Mouse (Mus musculus) small intestine, adult 2 months (tissue): ENCODE results near the gene Gm17467. TPM values are rescaled to one million over a fixed set of nuclear protein-coding genes. Genes with fewer than 3 reads are reported as not detected.
"Not testable (repeated sequence)": the region's sequence is repeated elsewhere in the genome, so short reads cannot be mapped to it uniquely, and the experiment has no call there.

Experiments used
- H3K27ac ChIP-seq: fragments of 200-500 bp; 2 replicates; pipeline ENCODE4 v1.5.1; 2012; ENCODE audit warnings: low read depth, low read length, control low read depth, inconsistent platforms; ENCODE audit not compliant: insufficient read depth
- H3K27me3 ChIP-seq: fragments of 200-500 bp; 2 replicates; pipeline ENCODE4 v1.6.1; 2012; ENCODE audit warnings: mild to moderate bottlenecking, moderate library complexity, low read length, inconsistent platforms; ENCODE audit not compliant: control insufficient read depth, insufficient read depth
- H3K36me3 ChIP-seq: fragments of 200-500 bp; 2 replicates; pipeline ENCODE4 v1.6.1; 2012; ENCODE audit warnings: mild to moderate bottlenecking, low read length, control low read depth, inconsistent platforms; ENCODE audit not compliant: control insufficient read depth, insufficient read depth
- H3K4me1 ChIP-seq: fragments of 200-500 bp; 2 replicates; pipeline ENCODE4 v1.6.1; 2012; ENCODE audit warnings: low read length, inconsistent platforms, mixed read lengths; ENCODE audit not compliant: control insufficient read depth, insufficient read depth, insufficient read length
- H3K4me3 ChIP-seq: fragments of 200-500 bp; 2 replicates; pipeline ENCODE4 v1.5.1; 2012; ENCODE audit warnings: low read depth, mild to moderate bottlenecking, control low read depth, inconsistent platforms, low read length, moderate library complexity
- WGBS: fragments of 180-500 bp; shearing (Covaris S2); methylation state at CpG from one replicate; pipeline ENCODE4 v1.1.7; 2018; 5-methylcytosine and 5-hydroxymethylcytosine counted together
- polyA plus RNA-seq: library from polyadenylated mRNA; depleted of rRNA; stranded (reverse); fragments of >200 nt; gene quantifications from 2 replicates; pipeline ENCODE4 v1.2.3, GENCODE M21; 2012; rRNA removed

The Gm17467 gene
- polyA plus RNA-seq, result not detected in 2 replicates

- not testable (repeated sequence) for H3K4me3 ChIP-seq, H3K36me3 ChIP-seq, H3K27me3 ChIP-seq, H3K27ac ChIP-seq, H3K4me1 ChIP-seq
- no CpG with 5 or more reads among the region's 3 CpGs for WGBS
Measured at GRCm38 (mm10) chrX:123704691-123705090, at the start of gene Gm17467. TSS of gene Gm17467 (minus strand) at chrX:123704791.

Other genes starting within 250 kb of the Gm17467 start
- not detected in 2 replicates for gene Cldn34c2, start 123.1 kb downstream of the Gm17467 start, polyA plus RNA-seq
- gene Cldn34c3, start 88.9 kb upstream of the Gm17467 start, polyA plus RNA-seq, result not detected in 2 replicates